Mouse (Mus musculus) G1E (cell line): ENCODE data around the gene Perm1. TPM values are rescaled to one million over a fixed set of nuclear protein-coding genes. Genes with fewer than 3 reads are reported as not detected.

ENCODE experiments used
- ATAC-seq: 2 replicates; pipeline ENCODE4 v1.8.0; 2016; ENCODE audit warnings: mild to moderate bottlenecking; ENCODE audit not compliant: insufficient number of reproducible peaks, poor library complexity, low FRiP score, severe bottlenecking; ENCODE audit errors: extremely low read depth
- DNase-seq: peaks from one replicate; pipeline ENCODE4 v3.0.0; 2012; ENCODE audit warnings: low spot score
- H3K27me3 ChIP-seq: 2 replicates; pipeline ENCODE4 v1.6.1; 2012; ENCODE audit warnings: mild to moderate bottlenecking, low read length, inconsistent platforms; ENCODE audit not compliant: insufficient read depth
- H3K36me3 ChIP-seq: replicated peaks from 2 replicates; pipeline ENCODE3; 2012; ENCODE audit warnings: mild to moderate bottlenecking, inconsistent platforms
- H3K4me1 ChIP-seq: 2 replicates; pipeline ENCODE4 v1.6.1; 2012; ENCODE audit warnings: low read depth, low read length, inconsistent platforms, mixed read lengths; ENCODE audit not compliant: insufficient read depth
- H3K4me3 ChIP-seq: 2 replicates; pipeline ENCODE4 v1.5.1; 2012; ENCODE audit warnings: low read depth, mild to moderate bottlenecking, inconsistent platforms, low read length, moderate library complexity, mixed read lengths
- H3K9me3 ChIP-seq: replicated peaks from 2 replicates; pipeline ENCODE4 v1.6.1; 2012; ENCODE audit warnings: inconsistent platforms
- CTCF ChIP-seq: IDR thresholded peaks from 2 replicates; pipeline ENCODE4 v1.5.1; 2012; ENCODE audit warnings: low read depth, low read length, inconsistent platforms, mixed read lengths
- GATA1 ChIP-seq: IDR thresholded peaks from 2 replicates; pipeline ENCODE4 v1.6.1; 2012; ENCODE audit warnings: borderline replicate concordance, low read length, inconsistent platforms, mixed read lengths
- GATA2 ChIP-seq: IDR thresholded peaks from 2 replicates; pipeline ENCODE4 v1.6.1; 2012; ENCODE audit warnings: low read depth, low read length, inconsistent platforms, borderline replicate concordance
- POLR2AphosphoS5 ChIP-seq: IDR thresholded peaks from 2 replicates; pipeline ENCODE4 v1.6.1; 2012; ENCODE audit warnings: low read depth, low read length, inconsistent platforms; ENCODE audit not compliant: insufficient replicate concordance
- TAL1 ChIP-seq: conservative IDR thresholded peaks from 2 replicates; pipeline ENCODE4 v1.6.1; 2012; ENCODE audit warnings: low read depth, low read length, inconsistent platforms, mixed read lengths
- polyA plus RNA-seq: library from polyadenylated mRNA; stranded (reverse); fragments of >175 nt; gene quantifications from 2 replicates; pipeline ENCODE4 v1.2.3, GENCODE M21; 2012
- total RNA-seq, 2 experiments: library from RNA; stranded (forward) in 1 of 2; stranded (reverse) in 1 of 2; fragments of 200-1000 nt in 1 of 2; fragments of >200 nt in 1 of 2; fragmentation: Nextera tagmentation in 1 of 2; gene quantifications; 2 replicates each; pipeline ENCODE4 v1.2.3; 2014 to 2017

The Perm1 gene
- total and polyA plus RNA-seq, 3 experiments: 0.05 TPM; not detected in 2

- Histone ChIP-seq H3K36me3 (no peaks in the 10 kb centered on the region), H3K4me3 (no peak overlapping the region), H3K27me3 (peaks cover 67% of the 10 kb centered on the region), H3K9me3 (no peaks in the 10 kb centered on the region; the same call in 1 of the 2 replicates), H3K4me1 (peaks cover 12% of the 10 kb centered on the region)
- ATAC-seq: no peak
- no peak for DNase-seq
- no peak for TF ChIP-seq GATA2
- no peak for TF ChIP-seq POLR2AphosphoS5
- TF ChIP-seq TAL1: no peak
- no peak for TF ChIP-seq GATA1
- no peak for TF ChIP-seq CTCF
Measured at GRCm38 (mm10) chr4:156192421-156193199, 23.1 kb upstream of the Perm1 start.

GRCm38 (mm10) chr4:156193200-156193590, 22.5 kb upstream of the Perm1 start:
- Histone ChIP-seq H3K4me1 (peaks cover 17% of the 10 kb centered on the region), H3K27me3 (peaks cover 72% of the 10 kb centered on the region), H3K36me3 (no peaks in the 10 kb centered on the region), H3K4me3 (no peak overlapping the region), H3K9me3 (no peaks in the 10 kb centered on the region; the same call in 1 of the 2 replicates)
- ATAC-seq: no peak
- no peak for DNase-seq
- TF ChIP-seq GATA2: no peak

- Histone ChIP-seq H3K36me3 (no peaks in the 10 kb centered on the region), H3K4me1 (peaks cover 17% of the 10 kb centered on the region), H3K27me3 (peaks cover 72% of the 10 kb centered on the region), H3K9me3 (no peaks in the 10 kb centered on the region; the same call in 1 of the 2 replicates), H3K4me3 (no peak overlapping the region)
- TF ChIP-seq GATA2 (no peak), CTCF (no peak), TAL1 (no peak), POLR2AphosphoS5 (no peak), GATA1 (no peak)
- DNase-seq: no peak
- ATAC-seq: no peak
Measured at GRCm38 (mm10) chr4:156193906-156194305, 21.8 kb upstream of the Perm1 start.

GRCm38 (mm10) chr4:156194346-156194745, 21.3 kb upstream of the Perm1 start:
- no peak overlapping the region for H3K4me3 ChIP-seq
- H3K27me3 ChIP-seq: peaks cover 72% of the 10 kb centered on the region
- TF ChIP-seq CTCF (no peak), TAL1 (no peak), POLR2AphosphoS5 (no peak), GATA1 (no peak)
- H3K9me3 ChIP-seq: no peaks in the 10 kb centered on the region; the same call in 1 of the 2 replicates
- no peaks in the 10 kb centered on the region for H3K36me3 ChIP-seq
- ATAC-seq: no peak
- no peak for DNase-seq
- H3K4me1 ChIP-seq: peaks cover 17% of the 10 kb centered on the region

GRCm38 (mm10) chr4:156195927-156196870, 19.5 kb upstream of the Perm1 start:
- H3K4me1 ChIP-seq: peaks cover 21% of the 10 kb centered on the region

GRCm38 (mm10) chr4:156197131-156197828, 18.4 kb upstream of the Perm1 start, which contains the start of gene Agrn:
Agrn (minus strand) TSS chr4:156197488.
- ATAC-seq (peak; percentile 38; the same call in 1 of the 2 replicates), DNase-seq (peak; percentile 51)
- H3K36me3 ChIP-seq: no peaks in the 10 kb centered on the region
- peaks cover 58% of the 10 kb centered on the region for H3K27me3 ChIP-seq
- peak within 1 kb of the TSS; percentile 75 for H3K4me3 ChIP-seq
- peaks cover 21% of the 10 kb centered on the region for H3K4me1 ChIP-seq
- no peaks in the 10 kb centered on the region; the same call in 1 of the 2 replicates for H3K9me3 ChIP-seq
- no peak for TF ChIP-seq TAL1
- TF ChIP-seq POLR2AphosphoS5: no peak
- no peak for TF ChIP-seq GATA1
- TF ChIP-seq CTCF: no peak

More at GRCm38 (mm10) chr4:156195927-156196870, 19.5 kb upstream of the Perm1 start:
- no peaks in the 10 kb centered on the region for H3K36me3 ChIP-seq
- DNase-seq (no peak), ATAC-seq (no peak)
- no peaks in the 10 kb centered on the region; the same call in 1 of the 2 replicates for H3K9me3 ChIP-seq
- H3K27me3 ChIP-seq: peaks cover 66% of the 10 kb centered on the region
- H3K4me3 ChIP-seq: peak overlapping the region; percentile 75; the same call in 1 of the 2 replicates
- TF ChIP-seq GATA2 (no peak), GATA1 (no peak), POLR2AphosphoS5 (no peak), TAL1 (no peak), CTCF (no peak)
